Mouse (Mus musculus) E14TG2a.4 (cell line): ENCODE data around the gene Epha4.

ENCODE experiments used
- CTCF ChIP-seq: conservative IDR thresholded peaks from 2 replicates; pipeline ENCODE4 v1.5.1; 2014; ENCODE audit warnings: low read length
- POU5F1 ChIP-seq: IDR thresholded peaks from 2 replicates; pipeline ENCODE4 v1.6.1; 2014; ENCODE audit warnings: low read length, borderline replicate concordance

DNA sequence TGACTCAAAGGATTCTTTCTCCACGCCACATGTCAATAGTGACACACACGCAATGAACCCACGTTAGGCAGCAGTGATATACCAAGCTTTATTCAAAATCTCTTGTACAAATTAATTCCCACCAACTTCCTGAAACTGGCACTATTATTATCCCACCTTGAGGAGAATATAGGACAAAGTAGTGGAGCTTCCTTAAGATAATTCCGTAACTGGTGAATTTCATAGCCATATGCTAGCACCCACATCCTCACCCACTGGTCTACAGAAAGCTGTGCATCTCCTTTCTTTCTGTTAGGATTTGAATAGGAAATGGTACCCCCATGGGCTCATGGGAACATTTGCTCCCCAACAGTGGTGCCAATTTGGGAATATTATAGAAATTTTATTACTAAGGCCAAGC lies 103.7 kb downstream of the Epha4 start:
- TF ChIP-seq CTCF (no peak), POU5F1 (no peak)
